Mouse (Mus musculus): ENCODE measurements around the gene Lgi1.
A peak's percentile ranks its signal among the peaks of the same experiment; 100 is the strongest.

Gene Lgi1

GRCm38 (mm10) chr19:38328010-38328409 is 63.7 kb downstream of the Lgi1 start:
- no peak for DNase-seq

DNA sequence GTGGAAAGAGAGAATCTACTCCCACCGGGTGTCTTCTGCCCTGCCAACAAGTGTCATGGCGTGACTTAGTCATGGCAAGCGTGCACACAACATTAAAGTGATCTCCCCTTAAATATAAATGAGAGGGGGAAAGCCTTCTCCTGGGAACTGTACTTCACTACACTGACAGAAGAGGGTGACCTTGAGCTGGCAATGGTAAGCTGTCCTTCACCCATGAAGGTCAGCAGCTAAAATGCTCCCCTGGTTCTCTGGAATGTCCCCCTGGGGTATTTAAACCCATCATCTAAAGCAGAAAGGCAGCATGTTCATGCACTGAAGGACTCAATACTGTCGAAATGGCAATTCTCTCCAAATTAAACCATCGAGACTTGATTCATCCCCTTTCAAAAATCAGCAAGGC is 64.9 kb downstream of the Lgi1 start:
- DNase-seq = no peak

GRCm38 (mm10) chr19:38331072-38331471 is 66.7 kb downstream of the Lgi1 start:
- DNase-seq = no peak

DNA sequence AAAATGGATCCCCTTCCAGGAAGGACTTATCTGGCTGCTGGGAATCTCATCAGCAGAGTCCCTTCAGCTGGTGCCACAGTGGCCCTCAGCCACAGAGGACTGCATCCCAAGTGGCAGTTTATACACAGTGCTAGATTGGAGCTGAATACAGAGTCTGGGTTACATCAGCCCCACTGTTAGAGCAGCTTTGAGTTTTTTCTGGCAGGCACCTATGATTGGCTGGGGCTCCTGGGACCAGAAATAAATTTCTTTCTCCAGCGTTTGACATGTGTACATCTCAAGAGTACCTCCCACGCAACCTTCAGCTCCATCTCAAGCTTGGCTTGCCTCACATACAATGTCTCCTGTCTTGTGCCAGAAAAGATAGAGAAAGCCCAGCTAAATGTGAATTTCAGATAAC is 67.9 kb downstream of the Lgi1 start:
- no peak for DNase-seq

DNA sequence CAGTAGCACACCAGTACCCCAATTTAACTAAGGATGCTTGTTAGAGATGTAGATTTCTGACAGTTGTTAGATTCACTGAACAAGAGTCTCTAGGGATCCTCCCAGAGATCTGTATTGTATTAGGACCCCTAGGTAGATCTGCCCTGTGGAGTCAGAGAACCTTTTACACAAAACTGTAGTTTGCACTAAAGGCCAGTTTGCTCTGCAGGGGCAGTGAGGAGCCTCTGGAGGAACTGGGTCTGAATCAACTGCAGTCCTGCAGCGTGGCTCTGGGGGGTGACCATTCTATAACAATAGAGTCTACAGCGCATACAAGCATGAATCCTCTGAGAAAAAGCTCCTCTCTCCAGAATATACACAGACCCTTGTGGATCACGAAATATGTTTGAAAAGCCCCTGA is 68.5 kb downstream of the Lgi1 start:
- DNase-seq = no peak

- no peak for DNase-seq
Observed at GRCm38 (mm10) chr19:38336553-38336952, 72.2 kb downstream of the Lgi1 start.

DNA sequence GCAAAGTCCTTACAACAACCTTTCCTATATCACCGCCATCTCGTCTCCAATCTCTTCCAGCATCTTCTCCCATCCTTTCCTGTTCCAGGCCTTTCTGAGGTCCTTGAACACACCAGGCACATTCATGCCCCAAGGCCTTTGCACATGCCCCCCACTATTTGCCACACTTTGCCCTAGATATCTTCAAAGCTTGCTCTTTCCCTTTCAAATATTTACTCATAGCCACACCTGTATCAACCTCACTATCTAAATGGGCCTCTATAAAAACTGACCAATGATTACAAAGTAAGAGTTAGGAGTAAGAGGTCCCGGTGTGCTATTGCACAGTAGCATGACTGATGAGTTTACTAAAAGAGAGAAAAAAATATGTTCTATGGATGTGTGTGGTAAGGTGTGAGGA is 73.0 kb downstream of the Lgi1 start:
- DNase-seq = no peak

DNA sequence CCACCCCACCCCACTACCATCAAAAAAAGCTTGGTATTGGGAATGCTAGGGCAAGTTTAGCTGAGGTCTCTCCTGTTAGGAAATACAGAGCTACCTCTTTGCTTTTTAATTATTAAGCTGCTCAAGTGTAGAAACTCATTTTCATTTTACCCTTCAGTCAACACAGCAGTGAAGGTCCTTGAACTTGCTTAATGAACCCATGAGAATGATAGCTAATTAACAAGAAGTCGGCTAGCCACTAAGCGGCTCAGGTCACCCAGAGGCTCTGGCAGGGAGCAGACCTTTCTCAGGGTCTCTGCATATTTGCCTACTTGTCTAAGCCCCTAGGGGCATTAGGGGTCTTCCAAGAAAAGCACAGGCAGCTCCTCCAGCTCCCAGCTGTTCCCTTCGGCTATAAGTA is 75.4 kb downstream of the Lgi1 start:
- no peak for DNase-seq

DNA sequence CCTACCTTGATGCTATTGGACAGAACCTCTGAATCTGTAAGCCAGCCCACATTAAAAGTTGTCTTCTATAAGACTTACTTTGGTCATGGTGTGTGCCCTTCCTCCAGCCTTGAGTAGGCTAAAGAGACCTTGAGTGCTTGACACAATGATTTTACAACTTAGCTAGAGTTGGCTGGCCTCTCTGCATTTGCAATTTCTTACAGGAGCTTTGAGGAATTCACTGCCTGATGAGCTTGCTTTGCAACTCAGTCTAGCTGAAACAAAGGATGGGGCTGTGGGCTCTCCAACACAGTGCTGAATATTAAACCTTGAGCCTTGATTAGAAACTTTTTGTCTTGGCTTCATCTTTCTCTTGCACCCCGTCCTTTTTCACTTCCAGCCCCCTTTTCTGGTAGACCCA is 78.9 kb downstream of the Lgi1 start:
- no peak for DNase-seq

DNA sequence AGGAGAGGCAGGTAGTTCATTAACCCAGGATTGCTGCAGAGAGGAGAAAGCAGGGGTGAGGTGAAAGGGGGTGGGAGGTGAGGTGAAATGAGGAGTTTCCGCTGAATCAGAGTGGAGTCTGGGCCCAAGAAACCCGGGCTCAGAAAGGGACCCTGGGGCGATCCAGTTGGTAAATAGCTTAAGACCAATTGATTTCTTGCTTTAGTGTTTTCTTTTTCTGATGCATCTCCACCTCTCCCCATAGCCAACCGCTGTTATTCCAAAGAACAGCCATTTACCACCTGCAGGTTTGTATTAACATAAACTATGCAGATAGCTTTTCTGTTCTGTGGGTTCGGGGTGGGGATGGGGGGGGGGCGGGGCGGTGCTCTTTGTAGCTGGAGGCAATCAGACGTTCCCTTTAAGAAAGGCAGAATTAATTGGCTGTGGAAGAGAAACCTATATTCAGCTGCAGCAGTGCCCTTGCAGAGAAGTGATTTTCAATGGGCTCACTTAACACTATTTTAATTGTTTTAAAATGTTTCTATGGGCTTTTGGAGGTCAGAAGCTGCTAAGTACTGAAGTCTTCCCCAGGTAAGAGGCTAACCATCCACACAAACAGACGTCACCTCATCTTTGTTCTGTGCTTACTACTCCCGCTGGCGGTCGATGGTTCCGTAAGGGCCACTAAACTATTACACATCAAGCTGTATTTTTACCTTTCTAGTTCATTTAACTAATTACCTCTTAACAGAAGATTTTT is 84.1 kb downstream of the Lgi1 start:
- DNase-seq = no peak

- no peak for DNase-seq
Observed at GRCm38 (mm10) chr19:38349013-38349341, 84.6 kb downstream of the Lgi1 start.

DNA sequence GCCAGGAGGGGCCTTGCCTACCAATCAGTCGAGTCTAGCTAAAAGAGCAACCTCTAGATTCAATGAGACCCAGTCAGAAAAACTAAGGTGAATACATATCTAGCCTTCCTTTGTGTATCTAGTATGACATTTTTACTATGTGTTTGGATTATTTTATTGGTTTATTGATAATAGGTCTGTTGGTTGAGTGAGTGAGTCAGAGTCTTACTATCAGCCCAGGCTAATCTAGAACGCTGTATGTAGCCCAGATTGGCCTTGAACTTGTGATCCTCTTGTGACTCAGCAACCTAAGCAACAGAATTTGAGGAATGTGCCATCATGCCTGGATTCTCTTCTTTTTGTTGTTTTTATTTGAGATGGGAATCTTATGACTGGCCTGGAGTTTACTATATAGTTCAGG is 86.9 kb downstream of the Lgi1 start:
- DNase-seq = no peak

DNA sequence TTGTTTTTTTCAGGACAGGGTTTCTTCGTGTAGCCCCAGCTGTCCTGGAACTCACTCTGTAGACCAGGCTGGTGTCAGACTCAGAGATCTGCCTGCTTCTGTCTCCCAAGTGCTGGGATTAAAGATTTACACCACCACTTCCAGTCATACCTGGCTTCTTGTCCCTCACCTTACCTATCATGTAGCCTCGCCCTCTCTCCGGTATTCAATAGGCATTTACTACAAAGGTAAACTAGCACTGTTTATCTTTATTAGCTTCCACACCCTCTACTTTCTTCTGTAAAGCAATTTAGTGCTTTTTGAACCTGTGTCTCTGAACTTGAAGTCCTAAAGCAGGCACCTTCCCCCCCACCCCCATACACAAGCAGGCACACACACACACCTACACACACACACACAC is 87.4 kb downstream of the Lgi1 start:
- no peak for DNase-seq

GRCm38 (mm10) chr19:38352495-38353130 is 88.3 kb downstream of the Lgi1 start:
- DNase-seq = peak; percentile 18

DNA sequence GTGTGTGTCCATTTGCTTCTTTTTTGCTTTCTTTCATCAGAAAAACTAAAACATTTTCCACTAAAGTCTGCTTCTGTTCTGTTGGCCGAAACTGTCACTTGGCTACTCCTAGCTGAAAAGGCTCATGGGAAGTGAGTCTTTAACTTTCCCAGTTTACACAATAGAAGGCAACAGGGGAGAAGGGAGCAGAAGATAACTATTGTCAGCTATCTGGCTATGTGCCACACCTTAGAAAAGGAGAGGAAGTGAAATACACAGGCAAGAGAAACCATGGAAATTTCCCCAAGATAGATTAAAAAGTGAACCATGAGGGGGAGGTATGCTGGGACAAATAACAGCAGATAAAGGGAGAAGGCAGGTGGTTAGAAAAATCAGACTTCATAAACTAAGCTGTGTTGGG is 89.9 kb downstream of the Lgi1 start:
- DNase-seq = no peak

GRCm38 (mm10) chr19:38354819-38355360 is 90.6 kb downstream of the Lgi1 start:
- no peak for DNase-seq

GRCm38 (mm10) chr19:38356211-38356828 is 92.0 kb downstream of the Lgi1 start:
- no peak for DNase-seq

GRCm38 (mm10) chr19:38357956-38358623 is 93.8 kb downstream of the Lgi1 start:
- no peak for DNase-seq

GRCm38 (mm10) chr19:38359287-38359686 is 95.0 kb downstream of the Lgi1 start:
- no peak for DNase-seq
